Mouse (Mus musculus): Measurements from ENCODE around the gene Canx. TPM values are rescaled to one million over a fixed set of nuclear protein-coding genes. Genes with fewer than 3 reads are reported as not detected.

The Canx gene
- total and polyA plus RNA-seq, 3 experiments, result 575 to 627 (median 607) TPM

DNA sequence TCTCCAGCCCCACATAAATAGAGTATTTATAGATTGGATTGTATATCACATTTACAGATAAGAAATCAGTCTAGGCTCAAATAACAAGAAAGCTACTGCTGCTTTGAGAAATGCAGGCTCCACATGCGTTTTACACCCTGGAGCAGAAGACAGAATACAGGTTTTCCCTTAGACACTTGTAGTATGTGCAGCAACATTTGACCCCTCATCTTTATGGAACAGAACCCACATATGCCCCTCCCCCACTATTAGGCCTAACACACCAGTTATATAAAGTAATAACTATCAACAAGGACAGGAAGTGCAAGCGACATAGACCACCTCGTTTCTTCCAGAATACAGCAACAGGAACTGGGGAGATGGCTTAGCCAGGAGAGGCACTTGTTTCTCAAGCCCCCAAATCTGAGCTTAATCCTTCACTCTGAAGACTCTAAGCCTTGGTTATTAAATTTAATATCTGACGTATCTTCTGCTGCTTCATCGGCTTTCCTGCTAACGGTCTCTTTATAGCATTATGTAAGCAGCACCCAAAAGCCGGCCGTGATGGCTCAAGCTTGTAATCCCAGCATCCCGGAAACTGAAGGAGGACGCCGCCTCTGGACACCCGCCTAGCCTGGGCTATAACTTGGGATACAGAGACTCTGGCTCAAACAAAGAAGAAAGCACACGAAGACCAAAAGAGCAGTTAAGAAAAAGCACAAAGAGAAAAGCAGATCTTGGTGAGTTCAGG lies 49.0 kb upstream of the Canx start (continued):
- no peak for TF ChIP-seq MAX (IDR thresholded peaks at IDR 0.05; ENCODE audit: low read length)
- no peak for TF ChIP-seq GABPA (IDR thresholded peaks at IDR 0.05; ENCODE audit: insufficient replicate concordance, low read depth, low read length)

DNA sequence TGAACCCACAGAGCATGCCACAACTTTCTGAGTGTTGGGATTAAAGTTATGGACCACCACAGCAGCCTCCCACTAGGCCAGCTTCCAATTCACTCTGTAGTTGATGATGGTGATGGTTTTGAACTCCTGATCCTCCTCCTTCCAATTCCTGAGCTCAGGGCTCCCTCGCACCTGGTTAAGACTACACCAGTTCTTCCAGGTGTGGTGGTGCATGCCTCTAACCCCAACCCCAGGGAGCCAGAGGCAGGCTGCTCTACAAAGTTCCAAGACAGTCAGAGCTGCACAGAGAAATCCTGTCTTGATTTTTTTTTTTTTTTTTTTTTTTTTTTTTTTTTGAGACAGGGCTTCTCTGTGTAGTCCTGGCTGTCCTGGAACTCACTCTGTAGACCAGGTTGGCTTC lies 48.1 kb upstream of the Canx start:
- DNase-seq (ENCODE audit: extremely low read depth), result no peak
- dilution Hi-C loops (cut with MboI; ENCODE audit: extremely low pct_ligation_motif_present, extremely low pct_unique_long_range_greater_than_20kb, low sequenced_read_pairs), result no loop called here
- in situ Hi-C loops (cut with MboI; ENCODE audit: low pct_ligation_motif_present, low pct_unique_long_range_greater_than_20kb, low sequenced_read_pairs), result no loop called here
- Histone ChIP-seq H3K79me2 (replicated peaks; ENCODE audit: control insufficient read depth, extremely low read depth, insufficient read depth, poor library complexity, severe bottlenecking) (peaks cover 8% of the 10 kb centered on the region), H3K27ac (ENCODE audit: insufficient read depth, low read depth) (no peak overlapping the region), H3K4me3 (replicated peaks in 1 of 3; ENCODE audit: low read depth in 2 of 3, low read length in 2 of 3, poor library complexity in 1 of 3) (no peak overlapping the region), H3K4me2 (ENCODE audit: insufficient read depth, low read depth, poor library complexity, severe bottlenecking) (no peak overlapping the region), H3K4me1 (ENCODE audit: control insufficient read depth in 1 of 2, insufficient read depth in 2 of 2) (peaks cover 3 to 24% of the 10 kb centered on the region in 2 experiments; a peak in 3 of 4 replicates), H3K27me3 (replicated peaks) (peaks cover 11% of the 10 kb centered on the region), H3K9me3 (replicated peaks; ENCODE audit: low read length) (no peaks in the 10 kb centered on the region), H3K36me3 (replicated peaks in 1 of 2; ENCODE audit: control insufficient read depth in 1 of 2, insufficient read depth in 1 of 2, low read length in 1 of 2) (peaks cover 0 to 1% of the 10 kb centered on the region in 2 experiments), H3K9ac (ENCODE audit: insufficient read depth, low read depth) (no peak overlapping the region)
- TF ChIP-seq SIN3A (IDR thresholded peaks at IDR 0.05; ENCODE audit: low read length) (no peak), ELF1 (IDR thresholded peaks at IDR 0.05; ENCODE audit: low read depth, low read length) (no peak), PAX5 (IDR thresholded peaks at IDR 0.05; ENCODE audit: low read length) (no peak), NELFE (IDR thresholded peaks at IDR 0.05; ENCODE audit: low read depth, low read length) (no peak), ZNF384 (IDR thresholded peaks at IDR 0.05; ENCODE audit: low read depth, low read length) (no peak), JUN (IDR thresholded peaks at IDR 0.05; ENCODE audit: insufficient read depth, low read depth, low read length) (no peak)

DNA sequence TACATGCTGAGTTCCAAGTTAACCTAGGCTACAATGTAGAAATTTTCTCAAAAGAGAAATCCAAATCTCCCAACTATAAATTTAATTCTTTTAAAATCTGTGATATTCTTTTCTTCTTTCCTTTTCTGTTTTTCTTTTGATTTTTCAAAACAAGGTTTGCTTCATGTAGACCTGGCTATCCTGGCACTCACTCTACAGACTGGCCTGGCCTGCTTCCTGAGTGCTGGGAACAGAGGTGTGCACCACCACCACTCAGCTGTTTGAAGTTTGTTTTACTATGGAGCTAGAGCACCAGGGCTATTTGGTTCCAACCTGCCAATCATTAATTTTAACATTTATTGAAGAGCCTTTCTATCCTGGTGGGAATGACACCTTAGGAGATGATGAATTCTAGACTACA lies 47.6 kb upstream of the Canx start:
- Histone ChIP-seq H3K79me2 (replicated peaks; ENCODE audit: control insufficient read depth, extremely low read depth, insufficient read depth, poor library complexity, severe bottlenecking) (peaks cover 3% of the 10 kb centered on the region), H3K4me3 (replicated peaks in 1 of 3; ENCODE audit: low read depth in 2 of 3, low read length in 2 of 3, poor library complexity in 1 of 3) (no peak overlapping the region), H3K27ac (ENCODE audit: insufficient read depth, low read depth) (no peak overlapping the region), H3K4me2 (ENCODE audit: insufficient read depth, low read depth, poor library complexity, severe bottlenecking) (no peak overlapping the region), H3K36me3 (replicated peaks in 1 of 2; ENCODE audit: control insufficient read depth in 1 of 2, insufficient read depth in 1 of 2, low read length in 1 of 2) (no peaks in the 10 kb centered on the region), H3K27me3 (replicated peaks) (peaks cover 11% of the 10 kb centered on the region), H3K4me1 (ENCODE audit: control insufficient read depth in 1 of 2, insufficient read depth in 2 of 2) (peaks cover 3 to 24% of the 10 kb centered on the region in 2 experiments; a peak in 3 of 4 replicates), H3K9me3 (replicated peaks; ENCODE audit: low read length) (no peaks in the 10 kb centered on the region), H3K9ac (ENCODE audit: insufficient read depth, low read depth) (no peak overlapping the region)
- in situ Hi-C loops (cut with MboI; ENCODE audit: low pct_ligation_motif_present, low pct_unique_long_range_greater_than_20kb, low sequenced_read_pairs), result no loop called here
- TF ChIP-seq JUND (conservative IDR thresholded peaks at IDR 0.05; ENCODE audit: low read depth, low read length) (no peak), E2F4 (IDR thresholded peaks at IDR 0.05; ENCODE audit: insufficient replicate concordance, low read depth, low read length) (no peak), CHD2 (IDR thresholded peaks at IDR 0.05; ENCODE audit: low read length) (no peak), UBTF (IDR thresholded peaks at IDR 0.05; ENCODE audit: low read depth, low read length) (no peak), USF1 (IDR thresholded peaks at IDR 0.05; ENCODE audit: low read depth, low read length) (no peak), TBP (conservative IDR thresholded peaks at IDR 0.05; ENCODE audit: low read depth, low read length) (no peak), MAFK (IDR thresholded peaks at IDR 0.05; ENCODE audit: insufficient replicate concordance, low read length) (no peak), RAD21 (IDR thresholded peaks at IDR 0.05; ENCODE audit: low read depth, low read length) (no peak), POLR2A (IDR thresholded peaks at IDR 0.05; ENCODE audit: low read depth, low read length) (no peak)
- no peak for DNase-seq (ENCODE audit: extremely low read depth)
- dilution Hi-C loops (cut with MboI; ENCODE audit: extremely low pct_ligation_motif_present, extremely low pct_unique_long_range_greater_than_20kb, low sequenced_read_pairs), result no loop called here

Data from CH12.LX (cell line).